Mouse (Mus musculus) ES-Bruce4 (cell line): ENCODE results near the gene Vmn1r24. TPM values are rescaled to one million over a fixed set of nuclear protein-coding genes. Genes with fewer than 3 reads are reported as not detected.
"Not testable (repeated sequence)": the region's sequence is repeated elsewhere in the genome, so short reads cannot be mapped to it uniquely, and the experiment has no call there.

Experiments
- H3K27ac ChIP-seq: 2 replicates; pipeline ENCODE4 v1.5.1; 2012; ENCODE audit warnings: low read length, inconsistent platforms; ENCODE audit not compliant: insufficient read depth
- H3K27me3 ChIP-seq: 2 replicates; pipeline ENCODE4 v1.6.1; 2012; ENCODE audit warnings: mild to moderate bottlenecking, low read length, inconsistent platforms; ENCODE audit not compliant: control insufficient read depth, poor library complexity, insufficient read depth, severe bottlenecking
- H3K36me3 ChIP-seq: 2 replicates; pipeline ENCODE4 v1.6.1; 2012; ENCODE audit warnings: inconsistent platforms, mild to moderate bottlenecking, low read length, moderate library complexity; ENCODE audit not compliant: control insufficient read depth, poor library complexity, insufficient read depth, severe bottlenecking
- H3K4me1 ChIP-seq: one replicate; pipeline ENCODE4 v1.8.1; 2011; ENCODE audit warnings: low read length; ENCODE audit not compliant: control insufficient read depth, insufficient read depth
- H3K4me3 ChIP-seq: 2 replicates; pipeline ENCODE4 v1.5.1; 2011; ENCODE audit warnings: low read depth, mild to moderate bottlenecking, low read length
- H3K9ac ChIP-seq: 2 replicates; pipeline ENCODE4 v1.6.1; 2012; ENCODE audit warnings: low read depth, mild to moderate bottlenecking, inconsistent platforms; ENCODE audit not compliant: poor library complexity, severe bottlenecking
- H3K9me3 ChIP-seq: replicated peaks from 2 replicates; pipeline ENCODE4 v1.6.1; 2012; ENCODE audit warnings: mild to moderate bottlenecking, low read length, inconsistent platforms; ENCODE audit not compliant: control insufficient read depth, poor library complexity, insufficient read depth, severe bottlenecking
- CTCF ChIP-seq: IDR thresholded peaks from one replicate; pipeline ENCODE4 v1.8.1; 2011; ENCODE audit warnings: low read depth, low read length
- EP300 ChIP-seq: IDR thresholded peaks from 2 replicates; pipeline ENCODE4 v1.6.1; 2011; ENCODE audit warnings: low read depth, low read length; ENCODE audit not compliant: insufficient read depth
- POLR2A ChIP-seq: IDR thresholded peaks from one replicate; pipeline ENCODE4 v1.8.1; 2011; ENCODE audit warnings: low read length; ENCODE audit not compliant: insufficient read depth
- polyA plus RNA-seq: library from polyadenylated mRNA; stranded (reverse); fragments of >200 nt; gene quantifications from 2 replicates; pipeline ENCODE4 v1.2.4, GENCODE M21; 2011; ENCODE audit warnings: low read depth; ENCODE audit not compliant: missing spikeins, insufficient read depth, insufficient read length

Vmn1r24 gene
- not detected in 2 replicates for polyA plus RNA-seq

- not testable (repeated sequence) for H3K9me3 ChIP-seq, H3K36me3 ChIP-seq, H3K4me1 ChIP-seq, H3K9ac ChIP-seq, H3K4me3 ChIP-seq, H3K27me3 ChIP-seq, H3K27ac ChIP-seq
These were observed at the start of gene Vmn1r24 for GRCm38 (mm10) chr6:57961403-57961802. Gene Vmn1r24 (minus strand): TSS chr6:57961503.

GRCm38 (mm10) chr6:57980710-57981109, 19.4 kb upstream of the Vmn1r24 start, which contains the start of gene Vmn1r25:
Gene Vmn1r25 (minus strand): TSS chr6:57980810.
- H3K4me3 ChIP-seq = no peak within 1 kb of the TSS
- H3K4me1 ChIP-seq = no peaks in the 10 kb centered on the region
- H3K9ac ChIP-seq = no peak within 1 kb of the TSS
- no peak within 1 kb of the TSS for H3K27ac ChIP-seq
- H3K9me3 ChIP-seq = no peaks in the 10 kb centered on the region
- no peaks in the 10 kb centered on the region for H3K36me3 ChIP-seq
- TF ChIP-seq CTCF (no peak), POLR2A (no peak), EP300 (no peak)
- no peaks in the 10 kb centered on the region for H3K27me3 ChIP-seq

GRCm38 (mm10) chr6:57926738-57927137, 34.6 kb downstream of the Vmn1r24 start, which contains the start of gene Vmn1r23:
Gene Vmn1r23 (minus strand): TSS chr6:57926838.
- TF ChIP-seq CTCF = no peak
- no peak for TF ChIP-seq EP300
- TF ChIP-seq POLR2A = no peak
- H3K36me3 ChIP-seq = no peaks in the 10 kb centered on the region
- H3K27me3 ChIP-seq = no peaks in the 10 kb centered on the region
- H3K27ac ChIP-seq = no peak within 1 kb of the TSS
- H3K4me3 ChIP-seq = no peak within 1 kb of the TSS
- no peaks in the 10 kb centered on the region for H3K9me3 ChIP-seq
- H3K9ac ChIP-seq = no peak within 1 kb of the TSS
- no peaks in the 10 kb centered on the region for H3K4me1 ChIP-seq

- Histone ChIP-seq H3K36me3 (no peaks in the 10 kb centered on the region), H3K27ac (no peak within 1 kb of the TSS), H3K4me3 (no peak within 1 kb of the TSS), H3K27me3 (no peaks in the 10 kb centered on the region), H3K9me3 (0 out of 2 replicates have a peak, but pooled peaks cover 2% of the 10 kb centered on the region), H3K4me1 (no peaks in the 10 kb centered on the region), H3K9ac (no peak within 1 kb of the TSS)
- TF ChIP-seq CTCF (no peak), POLR2A (no peak), EP300 (no peak)
These were observed 53.4 kb downstream of the Vmn1r24 start, which contains the start of gene Vmn1r22 for GRCm38 (mm10) chr6:57907928-57908327. Gene Vmn1r22 (minus strand): TSS chr6:57908028.

Other genes starting within 250 kb of the Vmn1r24 start
- 15.1 and 17.6 TPM in 2 replicates for gene Vopp1, start 136.3 kb downstream of the Vmn1r24 start, polyA plus RNA-seq
- gene Vmn1r21, start 111.2 kb downstream of the Vmn1r24 start, polyA plus RNA-seq = not detected in 2 replicates
- gene Vmn1r22, start 53.5 kb downstream of the Vmn1r24 start, polyA plus RNA-seq = not detected in 2 replicates
- gene Vmn1r23, start 34.7 kb downstream of the Vmn1r24 start, polyA plus RNA-seq = not detected in 2 replicates
- not detected in 2 replicates for gene Vmn1r25, start 19.3 kb upstream of the Vmn1r24 start, polyA plus RNA-seq
- not detected in 2 replicates for gene Vmn1r26, start 53.7 kb upstream of the Vmn1r24 start, polyA plus RNA-seq